Mouse (Mus musculus): ENCODE measurements around the gene Chmp4b. TPM values are rescaled to one million over a fixed set of nuclear protein-coding genes. Genes with fewer than 3 reads are reported as not detected.

Gene Chmp4b
- polyA plus RNA-seq, 1 experiment from 2014 or later, result 35.4 TPM

GRCm38 (mm10) chr2:154717081-154717480, 65.6 kb downstream of the Chmp4b start:
- no peak for DNase-seq (ENCODE audit: low spot score)

GRCm38 (mm10) chr2:154718855-154719556, 67.5 kb downstream of the Chmp4b start:
- DNase-seq (ENCODE audit: low spot score), result no peak

DNA sequence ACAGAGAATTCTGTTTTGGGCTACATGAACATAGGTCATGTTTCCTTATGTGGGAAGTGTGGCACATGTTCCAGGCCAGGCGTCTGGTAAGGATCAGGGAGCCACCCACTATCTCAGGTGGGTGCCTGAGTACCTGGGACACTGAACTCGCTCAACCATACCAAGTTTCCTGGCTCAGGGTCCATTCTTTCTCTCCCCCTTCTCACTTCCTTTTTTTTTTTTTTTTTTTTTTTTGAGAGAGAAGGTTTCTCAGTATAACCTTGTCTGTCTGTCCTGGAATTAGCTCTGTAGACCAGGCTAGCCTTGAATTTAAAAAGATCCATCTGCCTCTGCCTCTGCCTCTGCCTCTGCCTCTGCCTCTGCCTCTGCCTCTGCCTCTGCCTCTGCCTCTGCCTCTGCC, 68.8 kb downstream of the Chmp4b start:
- DNase-seq (ENCODE audit: low spot score), result no peak

- no peak for DNase-seq (ENCODE audit: low spot score)
Measured at GRCm38 (mm10) chr2:154723473-154723872, 72.0 kb downstream of the Chmp4b start.

GRCm38 (mm10) chr2:154729737-154730136, 78.2 kb downstream of the Chmp4b start:
- no peak for DNase-seq (ENCODE audit: low spot score)

GRCm38 (mm10) chr2:154730841-154731240, 79.3 kb downstream of the Chmp4b start:
- no peak for DNase-seq (ENCODE audit: low spot score)

- DNase-seq (ENCODE audit: low spot score), result no peak
Measured at GRCm38 (mm10) chr2:154731916-154732315, 80.4 kb downstream of the Chmp4b start.

GRCm38 (mm10) chr2:154732503-154733141, 81.1 kb downstream of the Chmp4b start:
- DNase-seq (ENCODE audit: low spot score), result no peak

GRCm38 (mm10) chr2:154734977-154735376, 83.5 kb downstream of the Chmp4b start:
- DNase-seq (ENCODE audit: low spot score), result no peak

DNA sequence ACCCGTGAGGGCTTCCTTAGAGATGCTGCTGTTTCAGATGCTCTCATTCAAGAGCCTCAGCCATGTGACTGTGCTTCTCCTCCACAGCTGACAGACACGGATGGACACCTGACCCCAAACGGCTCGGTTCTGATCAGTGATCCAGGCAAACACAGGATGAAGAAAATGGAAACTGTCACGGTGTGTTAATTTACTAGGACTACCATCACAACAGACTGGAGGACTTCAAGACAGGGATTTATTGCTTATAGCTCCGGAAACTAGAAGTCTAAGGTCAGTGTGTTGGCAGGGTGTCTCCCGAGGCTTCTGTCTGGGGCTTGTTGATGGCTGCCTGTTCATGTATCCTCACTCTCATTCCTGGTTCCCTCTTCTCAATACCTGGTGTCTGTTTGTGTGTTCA, 83.9 kb downstream of the Chmp4b start:
- DNase-seq (ENCODE audit: low spot score), result no peak

DNA sequence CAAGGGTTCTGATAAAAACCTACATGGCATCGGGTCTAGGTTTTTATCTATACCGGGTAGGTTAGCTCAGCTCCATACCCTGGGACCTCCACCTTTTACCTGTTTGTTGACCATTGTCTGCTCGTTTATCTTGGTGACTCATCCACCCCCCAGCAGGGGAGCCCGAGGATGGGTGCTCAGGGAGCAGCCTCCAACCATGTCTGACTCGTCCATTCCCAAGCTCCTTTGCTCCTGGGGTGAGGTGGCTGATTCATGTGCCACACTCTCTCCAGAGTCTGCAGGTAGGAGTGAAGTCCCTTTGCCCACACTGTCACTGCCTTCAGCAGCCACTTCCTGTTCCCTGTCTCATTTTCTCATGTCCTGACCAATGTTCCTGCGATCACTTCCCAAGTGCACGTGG, 84.5 kb downstream of the Chmp4b start:
- no peak for DNase-seq (ENCODE audit: low spot score)

DNA sequence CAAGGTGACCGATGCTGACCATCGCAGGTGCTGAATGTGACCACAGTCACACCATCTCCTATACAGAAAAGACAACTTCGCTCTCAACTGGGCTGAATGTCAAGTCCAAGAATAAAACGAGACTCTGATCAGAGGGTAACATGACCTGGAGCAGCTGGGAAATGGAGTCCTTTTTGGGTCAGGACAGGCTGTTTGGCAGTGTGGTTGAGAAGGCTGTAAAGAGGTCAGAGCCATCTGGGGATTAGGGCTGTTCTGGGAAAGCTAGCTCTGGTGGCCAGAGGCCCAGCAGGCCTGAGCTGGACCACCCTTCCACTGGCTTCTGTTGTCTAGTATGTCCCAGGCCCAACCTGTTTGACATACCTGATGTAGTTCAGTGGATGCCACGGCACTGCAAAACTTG, 87.1 kb downstream of the Chmp4b start:
- no peak for DNase-seq (ENCODE audit: low spot score)

DNA sequence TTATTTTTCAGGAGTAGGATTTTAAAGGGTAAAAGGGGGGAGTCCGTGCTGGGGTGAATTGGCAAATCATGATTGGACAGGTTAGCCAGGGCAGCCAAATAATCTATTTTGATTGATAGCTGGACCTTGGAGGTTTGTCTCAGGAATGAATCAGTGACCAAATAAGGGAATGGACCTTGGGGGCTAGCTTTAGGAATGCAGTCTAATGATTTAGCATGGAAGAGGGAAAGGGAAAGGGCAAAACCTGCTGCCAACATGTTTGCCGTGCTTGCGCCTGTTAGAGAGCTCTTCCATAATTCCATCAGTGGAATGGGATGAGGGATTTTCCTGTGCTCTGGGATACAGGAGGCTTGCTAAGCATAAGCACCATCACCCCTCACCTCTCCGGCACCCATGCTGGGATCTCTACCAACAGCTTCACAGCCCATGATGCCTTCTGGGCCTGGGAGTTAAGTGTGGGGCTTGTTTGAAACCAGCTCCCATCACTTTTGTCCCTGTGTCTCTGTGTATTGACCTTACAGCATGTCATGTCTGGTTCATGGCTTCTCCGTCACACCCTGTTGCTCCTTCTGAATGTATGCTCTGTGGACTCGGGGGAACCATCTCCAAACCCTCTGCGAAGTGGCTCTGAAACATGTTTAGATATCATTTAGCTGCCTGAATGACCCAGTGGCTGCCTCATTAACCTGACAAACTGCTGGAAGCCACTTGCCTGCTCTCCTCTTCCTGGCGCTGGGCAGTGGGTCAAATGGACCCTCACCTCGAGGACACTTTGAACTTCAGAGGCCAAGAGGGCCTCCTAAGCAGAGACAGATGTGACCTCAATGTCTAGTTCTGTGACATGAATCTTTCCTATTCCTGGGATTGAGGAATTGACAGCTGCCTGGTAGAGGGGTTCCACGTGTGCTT, 91.7 kb downstream of the Chmp4b start:
- no peak for DNase-seq (ENCODE audit: low spot score)

DNA sequence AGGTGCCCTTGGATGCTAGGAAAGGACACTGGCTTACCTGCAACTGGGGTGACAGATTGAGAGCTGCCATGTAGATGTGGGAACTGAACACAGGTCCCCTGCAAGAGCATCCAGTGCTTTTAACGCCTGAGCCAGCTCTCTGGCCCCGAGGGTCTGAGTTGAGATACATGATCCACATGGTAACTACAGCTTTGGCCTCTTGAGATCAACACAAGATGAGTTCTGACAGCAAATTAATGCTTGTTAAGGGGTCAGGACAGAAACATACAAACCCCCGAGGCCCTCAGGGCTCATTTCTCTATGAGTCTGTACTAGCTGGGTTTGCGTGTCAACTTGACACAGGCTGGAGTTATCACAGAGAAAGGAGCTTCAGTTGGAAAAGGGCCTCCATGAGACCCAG, 92.4 kb downstream of the Chmp4b start:
- no peak for DNase-seq (ENCODE audit: low spot score)

Other genes with a start within 250 kb of the Chmp4b start
- 2.6 TPM in 2 replicates for gene Snta1, start 243.6 kb upstream of the Chmp4b start, polyA plus RNA-seq (2015; fragmentation: Nextera tagmentation; extraction: Ambion mirVana)
- gene Cbfa2t2, start 215.2 kb upstream of the Chmp4b start, polyA plus RNA-seq (2015; fragmentation: Nextera tagmentation; extraction: Ambion mirVana), result 23.7 and 25.4 TPM in 2 replicates
- 1.1 and 2.6 TPM in 2 replicates for gene 1700003F12Rik, start 104.6 kb upstream of the Chmp4b start, polyA plus RNA-seq (2015; fragmentation: Nextera tagmentation; extraction: Ambion mirVana)
- gene Actl10, start 99.9 kb upstream of the Chmp4b start, polyA plus RNA-seq (2015; fragmentation: Nextera tagmentation; extraction: Ambion mirVana), result 0.09 and 0.10 TPM in 2 replicates
- 5.1 TPM in 2 replicates for gene Necab3, start 92.8 kb upstream of the Chmp4b start, polyA plus RNA-seq (2015; fragmentation: Nextera tagmentation; extraction: Ambion mirVana)
- 14.7 and 16.8 TPM in 2 replicates for gene E2f1, start 81.8 kb upstream of the Chmp4b start, polyA plus RNA-seq (2015; fragmentation: Nextera tagmentation; extraction: Ambion mirVana)
- gene Pxmp4, start 48.0 kb upstream of the Chmp4b start, polyA plus RNA-seq (2015; fragmentation: Nextera tagmentation; extraction: Ambion mirVana), result 51.8 and 52.1 TPM in 2 replicates
- gene Zfp341, start 38.4 kb upstream of the Chmp4b start, polyA plus RNA-seq (2015; fragmentation: Nextera tagmentation; extraction: Ambion mirVana), result 0.51 and 0.61 TPM in 2 replicates
- gene 4930519P11Rik, start 38.3 kb upstream of the Chmp4b start, polyA plus RNA-seq (2015; fragmentation: Nextera tagmentation; extraction: Ambion mirVana), result 0.28 and 0.42 TPM in 2 replicates
- gene Gm14214, start 118.3 kb downstream of the Chmp4b start, polyA plus RNA-seq (2015; fragmentation: Nextera tagmentation; extraction: Ambion mirVana), result not detected in 2 replicates
- gene Raly, start 139.4 kb downstream of the Chmp4b start, polyA plus RNA-seq (2015; fragmentation: Nextera tagmentation; extraction: Ambion mirVana), result 41.4 and 42.9 TPM in 2 replicates
- gene a, start 139.7 kb downstream of the Chmp4b start, polyA plus RNA-seq (2015; fragmentation: Nextera tagmentation; extraction: Ambion mirVana), result 37.2 and 44.6 TPM in 2 replicates
- gene Eif2s2, start 241.2 kb downstream of the Chmp4b start, polyA plus RNA-seq (2015; fragmentation: Nextera tagmentation; extraction: Ambion mirVana), result 106 and 113 TPM in 2 replicates